Comparison of ENCODE assay signal across 9 mouse cellular contexts in genomic region chr1:156184158-156184571, GRCm38 (mm10). TPM values are rescaled to one million over a fixed set of nuclear protein-coding genes. Genes with fewer than 3 reads are reported as not detected.
DNase-seq lines count a peak whose midpoint lies in the region; ATAC-seq and TF ChIP-seq lines count a peak whose summit lies in the region.
"Had no signal": no experiment of that assay in that cellular context is flagged by ENCODE, and none has a peak within 500 bp of the region (broad histone marks: within the 10 kb centered on the region; RNA-seq: fewer than 3 reads in every experiment).

No protein-coding gene starts in this region.

- no peak for TF ChIP-seq CTCF in intestine, postnatal 0 days (IDR thresholded peaks at IDR 0.05; ENCODE audit: low read depth)
- TF ChIP-seq CTCF in midbrain, postnatal 0 days (IDR thresholded peaks at IDR 0.05) = no peak

- H3K27ac ChIP-seq in intestine, embryonic 15.5 days = no peak overlapping the region
- H3K27ac ChIP-seq in intestine, postnatal 0 days (ENCODE audit: low read depth, low read length) = no peak overlapping the region
- peak overlapping the region; percentile 36; the same call in 1 of the 2 replicates for H3K27ac ChIP-seq in forebrain, embryonic 12.5 days
- no peak overlapping the region for H3K27ac ChIP-seq in midbrain, postnatal 0 days (ENCODE audit: low read depth, low read length)

- WGBS in intestine, embryonic 15.5 days = 8% methylated on average over 11 of the region's 11 CpGs
- 7% methylated on average over 11 of the region's 11 CpGs for WGBS in intestine, postnatal 0 days
- WGBS in forebrain, embryonic 12.5 days = 34% methylated on average over 11 of the region's 11 CpGs
- WGBS in midbrain, postnatal 0 days = 6% methylated on average over 11 of the region's 11 CpGs

- no peak overlapping the region for H3K4me3 ChIP-seq in intestine, embryonic 15.5 days (replicated peaks)
- H3K4me3 ChIP-seq in intestine, postnatal 0 days (ENCODE audit: low read depth, low read length) = no peak overlapping the region
- H3K4me3 ChIP-seq in forebrain, embryonic 12.5 days (replicated peaks) = no peak overlapping the region
- no peak overlapping the region for H3K4me3 ChIP-seq in midbrain, postnatal 0 days (ENCODE audit: low read depth, low read length)

- no peak overlapping the region for H3K9ac ChIP-seq in intestine, embryonic 15.5 days
- H3K9ac ChIP-seq in intestine, postnatal 0 days (ENCODE audit: low read depth, low read length) = no peak overlapping the region
- H3K9ac ChIP-seq in forebrain, embryonic 12.5 days = no peak overlapping the region
- no peak overlapping the region for H3K9ac ChIP-seq in midbrain, postnatal 0 days (replicated peaks; ENCODE audit: low read length, poor library complexity, severe bottlenecking)

- peak; percentile 60 for DNase-seq in kidney, postnatal 10 days
- DNase-seq in midbrain, postnatal 0 days (ENCODE audit: low spot score) = peak; percentile 51
- DNase-seq in thymus, postnatal 4 days = no peak
- DNase-seq in cerebellum, adult 9-10 months = no peak

- no peaks in the 10 kb centered on the region for H3K36me3 ChIP-seq in intestine, embryonic 15.5 days
- H3K36me3 ChIP-seq in intestine, postnatal 0 days (ENCODE audit: control insufficient read depth, insufficient read depth) = no peaks in the 10 kb centered on the region
- H3K36me3 ChIP-seq in forebrain, embryonic 12.5 days (replicated peaks) = no peaks in the 10 kb centered on the region
- no peaks in the 10 kb centered on the region for H3K36me3 ChIP-seq in midbrain, postnatal 0 days (ENCODE audit: insufficient read depth, low read length)

- no peak overlapping the region for H3K4me2 ChIP-seq in intestine, embryonic 15.5 days (replicated peaks)
- no peak overlapping the region for H3K4me2 ChIP-seq in intestine, postnatal 0 days (replicated peaks; ENCODE audit: low read depth)
- no peak overlapping the region for H3K4me2 ChIP-seq in forebrain, embryonic 12.5 days
- no peak overlapping the region for H3K4me2 ChIP-seq in midbrain, postnatal 0 days (ENCODE audit: low read depth, low read length, poor library complexity, severe bottlenecking)

- ATAC-seq in intestine, embryonic 15.5 days = peak; percentile 70
- no peak for ATAC-seq in intestine, postnatal 0 days
- ATAC-seq in forebrain, embryonic 12.5 days (ENCODE audit: low FRiP score) = peak; percentile 39; the same call in 1 of the 2 replicates
- ATAC-seq in midbrain, postnatal 0 days (ENCODE audit: low FRiP score) = no peak
- ATAC-seq in activated CD4-positive, CD25-positive, alpha-beta regulatory T cell, adult 4 months = no peak

- peaks cover 13% of the 10 kb centered on the region for H3K4me1 ChIP-seq in intestine, embryonic 15.5 days (replicated peaks)
- 0 out of 2 replicates have a peak, but pooled peaks cover 3% of the 10 kb centered on the region for H3K4me1 ChIP-seq in intestine, postnatal 0 days (replicated peaks; ENCODE audit: control insufficient read depth, insufficient read depth, low read length)
- peaks cover 51% of the 10 kb centered on the region for H3K4me1 ChIP-seq in forebrain, embryonic 12.5 days
- peaks cover 16% of the 10 kb centered on the region; the same call in 1 of the 2 replicates for H3K4me1 ChIP-seq in midbrain, postnatal 0 days (ENCODE audit: insufficient read depth, low read length)

- H3K9me3 ChIP-seq in intestine, embryonic 15.5 days = no peaks in the 10 kb centered on the region
- no peaks in the 10 kb centered on the region for H3K9me3 ChIP-seq in intestine, postnatal 0 days (ENCODE audit: control insufficient read depth)
- H3K9me3 ChIP-seq in forebrain, embryonic 12.5 days = no peaks in the 10 kb centered on the region
- H3K9me3 ChIP-seq in midbrain, postnatal 0 days (ENCODE audit: low read length) = no peaks in the 10 kb centered on the region

- no peaks in the 10 kb centered on the region for H3K27me3 ChIP-seq in intestine, embryonic 15.5 days (replicated peaks)
- no peaks in the 10 kb centered on the region for H3K27me3 ChIP-seq in intestine, postnatal 0 days (replicated peaks; ENCODE audit: control insufficient read depth, insufficient read depth, low read length)
- peaks cover 11% of the 10 kb centered on the region; the same call in 1 of the 2 replicates for H3K27me3 ChIP-seq in forebrain, embryonic 12.5 days
- no peaks in the 10 kb centered on the region for H3K27me3 ChIP-seq in midbrain, postnatal 0 days (ENCODE audit: insufficient read depth, low read length)

RNA-seq across cellular contexts. Expression of gene Fam163a, which starts 20.7 kb away (rescaled TPM):
- polyA plus RNA-seq in intestine, embryonic 15.5 days (2015; fragmentation: Nextera tagmentation; extraction: Ambion mirVana) = 5.7 and 6.3 TPM in 2 replicates
- polyA plus RNA-seq in intestine, postnatal 0 days (2015; fragmentation: Nextera tagmentation; extraction: Ambion mirVana) = 1.6 and 1.8 TPM in 2 replicates
- 2.7 and 3.7 TPM in 2 replicates for polyA plus RNA-seq in forebrain, embryonic 12.5 days (2016; fragmentation: Nextera tagmentation; extraction: Ambion mirVana)
- 4.6 and 5.6 TPM in 2 replicates for total RNA-seq in midbrain, postnatal 0 days (2014; rRNA removed)
- polyA plus RNA-seq in midbrain, postnatal 0 days (2015; fragmentation: Nextera tagmentation; extraction: Ambion mirVana) = 4.8 TPM in 2 replicates
- not detected for polyA plus RNA-seq in activated CD4-positive, CD25-positive, alpha-beta regulatory T cell, adult 4 months (2017; shearing (Covaris generic))
- total RNA-seq: common myeloid progenitor, adult 5-6 weeks had no signal

Comparison
In these comparisons a context has a peak if more than half of its experiments do, and no peak if none do; other contexts are left out.
1. ATAC-seq: peak in intestine, embryonic 15.5 days (single experiment) and forebrain, embryonic 12.5 days (single experiment); none in intestine, postnatal 0 days (single experiment), midbrain, postnatal 0 days (single experiment) and activated CD4-positive, CD25-positive, alpha-beta regulatory T cell, adult 4 months (single experiment).
2. DNase-seq: peak in kidney, postnatal 10 days (single experiment) and midbrain, postnatal 0 days (single experiment); none in thymus, postnatal 4 days (single experiment) and cerebellum, adult 9-10 months (single experiment).